Mouse (Mus musculus) hindbrain, embryonic 14.5 days (tissue): ENCODE measurements at regions not wholly inside any gene's neighbourhood (a gene's known extent, or its start where the extent isn't known, plus 50 kb on each side); places are given as distances from the start of the nearest gene placed in this dataset.

Experiments used
- ATAC-seq: fragments of 200-750 bp; cut with Nextera tagmentation; 2 replicates; pipeline ENCODE4 v1.8.0; 2017; ENCODE audit warnings: moderate number of reproducible peaks, mild to moderate bottlenecking, moderate TSS enrichment, moderate library complexity; ENCODE audit not compliant: low FRiP score
- DNase-seq: peaks from one replicate; pipeline ENCODE4 v3.0.0-alpha.2; 2015; ENCODE audit warnings: low spot score
- H3K27ac ChIP-seq: fragments of 300-500 bp; sonication (generic); 2 replicates; pipeline ENCODE4 v1.5.1; 2014; ENCODE audit warnings: mild to moderate bottlenecking, moderate library complexity
- H3K27me3 ChIP-seq: fragments of 300-500 bp; sonication (generic); 2 replicates; pipeline ENCODE4 v1.6.1; 2014; ENCODE audit warnings: mild to moderate bottlenecking, low read length, mixed read lengths; ENCODE audit not compliant: control insufficient read depth, insufficient read depth
- H3K36me3 ChIP-seq: fragments of 300-500 bp; sonication (generic); replicated peaks from 2 replicates; pipeline ENCODE4 v1.6.1; 2014; ENCODE audit not compliant: control insufficient read depth, insufficient read depth
- H3K4me1 ChIP-seq: fragments of 300-500 bp; sonication (generic); replicated peaks from 2 replicates; pipeline ENCODE4 v1.6.1; 2014; ENCODE audit warnings: antibody characterized with exemption, low read length, mixed read lengths; ENCODE audit not compliant: control insufficient read depth, insufficient read depth
- H3K4me2 ChIP-seq: fragments of 300-500 bp; sonication (generic); replicated peaks from 2 replicates; pipeline ENCODE4 v1.6.1; 2014; ENCODE audit warnings: mild to moderate bottlenecking, moderate library complexity
- H3K4me3 ChIP-seq: fragments of 300-500 bp; sonication (generic); replicated peaks from 2 replicates; pipeline ENCODE4 v1.5.1; 2014; ENCODE audit warnings: mild to moderate bottlenecking, low read length
- H3K9ac ChIP-seq: fragments of 300-500 bp; sonication (generic); 2 replicates; pipeline ENCODE4 v1.6.1; 2014
- H3K9me3 ChIP-seq: fragments of 300-500 bp; sonication (generic); 2 replicates; pipeline ENCODE4 v1.6.1; 2016; ENCODE audit warnings: low read length; ENCODE audit not compliant: control insufficient read depth
- WGBS: fragments of 180-500 bp; shearing (Covaris S2); extraction: QIAGEN DNeasy Blood & Tissue Kit; methylation state at CpG from one replicate; pipeline ENCODE4 v1.1.7; 2014; 5-methylcytosine and 5-hydroxymethylcytosine counted together

DNA sequence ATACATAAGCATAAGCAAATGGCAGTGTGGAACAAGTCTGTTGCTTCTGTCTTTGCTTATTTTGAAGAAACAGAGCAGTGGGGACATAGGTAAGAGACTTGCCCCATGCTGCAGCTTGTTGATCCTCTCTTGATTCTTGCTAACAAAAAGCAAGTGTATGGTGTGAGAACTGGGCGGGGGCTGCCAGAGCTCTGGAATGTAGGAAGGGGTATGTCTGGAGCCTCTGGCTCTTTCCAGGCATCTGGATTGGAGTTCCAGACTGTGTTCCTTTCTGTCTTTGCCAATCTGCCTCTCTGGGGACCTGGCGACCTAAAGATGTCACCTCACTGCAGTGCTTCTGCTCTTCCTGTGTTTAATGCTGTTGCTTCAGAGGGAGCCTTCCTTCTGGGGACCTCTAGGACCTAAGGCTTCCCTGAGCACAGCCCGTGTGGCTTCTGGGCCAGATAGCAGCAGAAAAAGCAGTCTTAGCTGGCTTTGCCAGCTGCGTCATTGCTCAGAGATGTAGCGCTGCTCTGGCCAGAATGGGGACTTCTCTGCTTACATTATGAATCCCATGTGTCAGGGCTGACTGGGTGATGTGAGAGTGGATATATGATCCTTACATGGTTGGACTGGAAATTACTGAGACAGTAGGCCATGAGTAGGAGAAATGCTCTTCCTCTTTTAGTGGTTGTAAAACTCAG is 138.1 kb upstream of the Slit3 start:
- Histone ChIP-seq H3K36me3 (no peaks in the 10 kb centered on the region), H3K9me3 (no peaks in the 10 kb centered on the region), H3K4me1 (no peaks in the 10 kb centered on the region), H3K27me3 (no peaks in the 10 kb centered on the region), H3K4me2 (no peak overlapping the region), H3K27ac (no peak overlapping the region), H3K9ac (no peak overlapping the region), H3K4me3 (no peak overlapping the region)
- ATAC-seq: no peak
- 76% methylated on average over 5 of the region's 5 CpGs for WGBS
- DNase-seq: no peak

DNA sequence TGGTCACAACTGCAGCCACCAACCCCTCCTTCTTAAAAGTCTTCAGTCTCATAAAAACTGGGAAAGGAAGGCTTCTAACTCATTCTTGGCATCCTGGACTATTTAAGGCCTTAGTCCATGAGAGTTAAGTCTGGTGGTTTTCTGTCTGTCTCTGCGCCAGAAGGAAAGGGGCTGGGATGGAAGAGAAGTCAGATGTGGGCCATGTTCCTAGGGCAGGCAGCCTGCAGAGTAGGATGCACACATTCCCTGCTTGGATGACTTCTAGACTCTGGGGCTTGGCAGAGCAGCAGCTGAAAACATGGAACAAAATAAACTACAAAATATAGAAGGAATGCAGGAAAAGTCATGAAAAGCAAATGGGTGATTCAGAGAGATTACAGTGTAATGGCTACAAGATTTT is 140.8 kb upstream of the Slit3 start:
- H3K4me3 ChIP-seq: no peak overlapping the region

DNA sequence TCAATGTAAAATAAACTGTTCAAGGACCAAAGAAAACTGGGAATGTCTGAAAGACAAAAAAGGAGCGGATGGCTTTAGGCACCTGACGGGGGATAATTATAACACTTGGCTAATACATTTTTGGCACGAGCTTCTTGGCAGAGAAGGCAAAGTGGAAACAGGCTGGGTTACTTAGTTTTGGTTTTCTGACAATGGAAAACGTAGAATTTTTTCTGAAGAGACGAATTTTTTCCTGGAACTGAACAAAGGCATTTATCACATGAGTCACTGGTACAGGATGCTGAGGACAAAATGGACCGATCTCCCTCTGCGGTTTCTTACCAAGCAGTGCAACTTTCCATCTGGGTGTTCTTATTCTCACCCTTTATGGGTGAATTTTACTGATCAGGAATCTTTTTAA is 143.2 kb upstream of the Slit3 start:
- no peaks in the 10 kb centered on the region for H3K9me3 ChIP-seq
- H3K4me1 ChIP-seq: no peaks in the 10 kb centered on the region
- H3K4me3 ChIP-seq: no peak overlapping the region
- no peak overlapping the region for H3K27ac ChIP-seq
- no peaks in the 10 kb centered on the region for H3K27me3 ChIP-seq
- H3K4me2 ChIP-seq: no peak overlapping the region
- no peaks in the 10 kb centered on the region for H3K36me3 ChIP-seq
- no peak overlapping the region for H3K9ac ChIP-seq
- 86% methylated on average over 7 of the region's 7 CpGs for WGBS
- DNase-seq (no peak), ATAC-seq (no peak)

More for the DNA sequence above, 140.8 kb upstream of the Slit3 start:
- H3K27ac ChIP-seq: no peak overlapping the region
- ATAC-seq: no peak
- no peak overlapping the region for H3K4me2 ChIP-seq
- WGBS: 100% methylated on average over 1 of the region's 1 CpGs
- no peaks in the 10 kb centered on the region for H3K9me3 ChIP-seq
- DNase-seq: no peak
- no peaks in the 10 kb centered on the region for H3K4me1 ChIP-seq
- H3K27me3 ChIP-seq: no peaks in the 10 kb centered on the region
- no peaks in the 10 kb centered on the region for H3K36me3 ChIP-seq
- H3K9ac ChIP-seq: no peak overlapping the region

DNA sequence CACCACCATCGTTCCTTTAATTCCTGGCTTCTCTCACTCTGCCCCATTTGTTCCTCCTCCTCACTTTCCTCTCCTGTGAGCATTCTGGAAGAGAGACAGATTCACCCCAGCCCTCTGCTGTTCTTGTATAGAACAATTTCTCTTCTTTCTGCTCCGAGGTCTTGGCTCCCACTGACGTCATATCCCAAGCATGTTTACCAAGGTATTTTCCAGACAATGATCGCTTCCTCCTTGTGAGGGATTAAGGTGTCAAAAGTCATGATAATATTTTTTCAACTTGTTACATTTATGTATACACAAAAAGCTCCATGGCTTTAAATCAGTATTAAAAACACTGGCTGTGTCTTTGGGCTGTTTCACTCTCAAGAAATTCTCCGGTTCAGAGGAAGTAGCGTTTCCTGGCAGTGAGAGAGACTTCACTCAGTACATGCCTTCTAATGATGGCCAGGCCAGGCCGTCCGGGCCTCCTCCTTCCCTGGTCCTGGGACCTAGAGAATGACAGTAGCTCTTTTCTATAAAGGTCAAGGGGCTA is 142.4 kb upstream of the Spdl1 start:
- WGBS: 86% methylated on average over 8 of the region's 8 CpGs
- no peaks in the 10 kb centered on the region for H3K4me1 ChIP-seq
- no peak overlapping the region for H3K4me3 ChIP-seq
- H3K27ac ChIP-seq: no peak overlapping the region
- no peak for ATAC-seq
- H3K27me3 ChIP-seq: no peaks in the 10 kb centered on the region
- H3K9ac ChIP-seq: no peak overlapping the region
- DNase-seq: no peak
- H3K9me3 ChIP-seq: no peaks in the 10 kb centered on the region
- no peak overlapping the region for H3K4me2 ChIP-seq
- H3K36me3 ChIP-seq: no peaks in the 10 kb centered on the region

DNA sequence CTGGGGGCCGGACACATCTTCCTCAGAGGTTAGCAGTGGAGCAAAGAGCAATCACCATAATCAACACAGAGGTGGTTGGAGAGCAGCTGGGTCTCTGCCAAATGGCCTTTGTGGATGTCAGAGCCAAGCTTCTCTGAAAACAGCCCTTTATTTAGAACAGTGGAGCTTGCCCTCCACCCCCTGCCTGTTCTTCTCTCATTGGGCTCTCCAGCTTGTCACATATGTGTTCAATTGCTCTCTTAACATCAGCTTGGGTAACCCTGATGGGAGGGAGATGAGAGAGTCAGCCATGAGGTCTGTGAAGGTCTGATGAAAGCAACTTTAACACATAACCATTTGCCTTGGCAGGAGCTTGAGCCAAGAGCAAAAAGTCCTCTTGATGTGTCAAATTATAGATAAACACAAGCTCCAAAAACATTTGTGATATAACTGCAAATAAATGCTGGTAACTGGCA is 140.1 kb upstream of the Spdl1 start:
- 58% methylated on average over 1 of the region's 1 CpGs for WGBS
- ATAC-seq (no peak), DNase-seq (no peak)
- Histone ChIP-seq H3K27ac (no peak overlapping the region), H3K36me3 (no peaks in the 10 kb centered on the region), H3K9me3 (no peaks in the 10 kb centered on the region), H3K4me1 (no peaks in the 10 kb centered on the region), H3K4me3 (no peak overlapping the region), H3K27me3 (no peaks in the 10 kb centered on the region), H3K4me2 (no peak overlapping the region), H3K9ac (no peak overlapping the region)

DNA sequence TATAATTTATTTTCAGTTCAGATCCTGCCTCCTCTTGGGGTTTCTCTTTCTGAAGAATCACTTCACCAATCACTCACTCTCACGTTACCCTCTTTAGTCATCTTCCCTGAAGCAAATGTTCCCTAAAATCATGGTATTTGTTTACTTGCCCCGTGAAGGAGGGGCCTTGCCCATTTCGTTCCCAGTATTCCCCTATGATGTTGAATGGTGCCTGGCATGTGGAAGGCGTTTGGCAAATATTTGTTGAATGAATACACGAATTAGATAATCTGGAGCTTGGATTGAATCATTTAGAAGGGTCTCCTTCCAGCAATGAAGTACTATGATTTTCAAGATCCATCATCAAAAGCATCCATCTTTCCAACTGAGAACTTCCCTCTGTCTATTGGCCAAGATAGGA is 139.6 kb upstream of the Spdl1 start:
- H3K4me3 ChIP-seq: no peak overlapping the region
- no peak overlapping the region for H3K27ac ChIP-seq
- H3K9ac ChIP-seq: no peak overlapping the region
- DNase-seq (no peak), ATAC-seq (no peak)
- H3K4me2 ChIP-seq: no peak overlapping the region
- WGBS: 80% methylated on average over 5 of the region's 5 CpGs
- H3K27me3 ChIP-seq: no peaks in the 10 kb centered on the region
- no peaks in the 10 kb centered on the region for H3K9me3 ChIP-seq
- no peaks in the 10 kb centered on the region for H3K4me1 ChIP-seq
- H3K36me3 ChIP-seq: no peaks in the 10 kb centered on the region

DNA sequence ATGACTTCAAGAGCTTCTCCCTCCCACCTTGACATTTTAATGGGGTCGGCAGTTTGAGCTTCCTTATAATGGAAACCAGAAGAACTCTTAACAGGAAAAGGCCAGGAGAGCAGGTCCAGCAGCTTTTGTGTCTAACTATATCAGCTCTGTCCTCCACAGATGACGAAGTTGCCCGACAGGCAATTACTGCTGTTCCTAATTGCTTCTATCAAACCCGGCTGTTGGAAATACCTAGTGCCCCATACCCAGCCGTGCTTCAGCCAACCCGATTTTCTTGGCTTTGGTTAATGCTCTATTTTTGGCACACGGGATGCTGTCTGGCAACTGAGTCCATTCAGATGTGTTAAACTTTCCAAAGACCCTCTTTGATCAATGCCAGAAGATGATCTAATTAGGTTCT is 125.8 kb upstream of the Spdl1 start:
- Histone ChIP-seq H3K9me3 (no peaks in the 10 kb centered on the region), H3K27me3 (no peaks in the 10 kb centered on the region), H3K4me3 (no peak overlapping the region), H3K27ac (no peak overlapping the region), H3K36me3 (no peaks in the 10 kb centered on the region), H3K4me1 (no peaks in the 10 kb centered on the region), H3K4me2 (no peak overlapping the region), H3K9ac (no peak overlapping the region)
- 80% methylated on average over 7 of the region's 7 CpGs for WGBS
- no peak for ATAC-seq
- no peak for DNase-seq

DNA sequence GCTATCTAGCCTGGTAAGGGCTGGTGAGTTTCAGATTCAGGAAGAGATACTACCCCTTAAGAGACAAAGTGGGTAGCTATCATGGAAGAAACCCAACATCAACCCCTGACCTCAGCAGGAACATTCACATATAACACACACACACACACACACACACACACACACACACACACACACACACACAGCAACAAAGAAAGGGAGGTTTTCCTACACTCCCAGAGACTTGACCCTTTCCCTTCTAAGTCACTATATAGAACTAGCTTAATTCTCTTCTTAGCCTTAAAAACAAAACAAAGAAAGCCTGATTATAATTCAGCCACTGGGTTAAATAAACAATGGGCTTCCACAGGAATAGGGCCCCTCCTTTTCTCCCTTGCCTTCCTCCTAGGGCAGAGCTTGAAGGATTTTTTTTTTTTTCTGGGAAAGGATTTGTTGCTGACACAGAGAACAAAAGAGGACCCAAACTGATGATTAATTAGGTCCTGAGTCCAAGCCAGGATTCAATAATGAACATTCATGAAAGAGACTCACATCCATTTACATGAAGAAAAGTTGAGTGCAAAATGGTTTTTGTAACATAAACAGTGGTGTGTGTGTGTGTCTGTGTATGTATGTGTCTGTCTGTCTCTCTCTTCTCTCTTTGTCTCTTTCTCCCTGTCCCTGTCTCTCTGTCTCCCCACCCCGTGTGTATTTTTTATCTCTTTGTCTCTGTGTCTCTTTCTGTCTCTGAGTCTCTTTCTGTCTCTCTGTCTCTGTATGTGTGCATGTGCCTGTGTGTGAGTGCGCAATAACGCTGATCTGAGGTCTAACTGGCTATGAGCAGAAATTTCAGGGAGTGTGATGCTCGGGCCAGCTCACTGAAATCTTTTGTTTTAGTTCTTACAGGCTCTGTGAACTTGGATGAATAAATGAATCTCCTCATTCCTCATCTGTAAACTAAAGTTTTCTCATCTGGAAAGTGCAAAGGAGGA is 108.3 kb upstream of the Spdl1 start:
- Histone ChIP-seq H3K9me3 (no peaks in the 10 kb centered on the region), H3K9ac (no peak overlapping the region), H3K27me3 (no peaks in the 10 kb centered on the region), H3K27ac (peak overlapping the region; percentile 51), H3K36me3 (no peaks in the 10 kb centered on the region), H3K4me3 (no peak overlapping the region), H3K4me2 (no peak overlapping the region), H3K4me1 (0 out of 2 replicates have a peak, but pooled peaks cover 4% of the 10 kb centered on the region)
- DNase-seq (peak; percentile 72), ATAC-seq (peak; percentile 65; the same call in 1 of the 2 replicates)
- WGBS: 55% methylated on average over 4 of the region's 4 CpGs

DNA sequence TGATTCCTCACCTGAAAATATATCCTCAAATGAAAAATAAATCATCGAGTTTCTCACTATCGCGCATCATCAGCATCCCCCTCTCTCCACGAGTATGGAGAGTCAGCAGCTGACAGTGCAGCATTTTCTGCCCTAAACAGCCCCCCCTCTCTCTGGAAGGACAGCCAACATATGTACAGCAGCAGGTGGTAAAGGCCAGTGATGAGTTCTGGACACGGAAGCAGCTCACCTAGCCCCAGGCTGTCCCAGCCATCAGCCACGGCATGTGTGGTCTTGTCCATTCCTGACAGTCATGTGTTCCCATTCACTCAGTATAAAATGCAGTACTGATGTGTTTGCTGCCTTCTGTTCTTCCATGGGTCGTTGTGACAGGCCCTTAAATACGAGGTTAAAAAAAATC is 106.7 kb upstream of the Spdl1 start:
- no peak for ATAC-seq
- Histone ChIP-seq H3K4me3 (no peak overlapping the region), H3K4me2 (no peak overlapping the region), H3K4me1 (0 out of 2 replicates have a peak, but pooled peaks cover 4% of the 10 kb centered on the region), H3K27ac (no peak overlapping the region), H3K9ac (no peak overlapping the region), H3K27me3 (no peaks in the 10 kb centered on the region), H3K36me3 (no peaks in the 10 kb centered on the region), H3K9me3 (no peaks in the 10 kb centered on the region)
- DNase-seq: no peak
- whole genome bisulfite sequencing: 70% methylated on average over 8 of the region's 8 CpGs
